Mouse (Mus musculus) forebrain, embryonic 14.5 days (tissue): ENCODE data around the gene Asb14. TPM values are rescaled to one million over a fixed set of nuclear protein-coding genes. Genes with fewer than 3 reads are reported as not detected.
"Not testable (repeated sequence)": the region's sequence is repeated elsewhere in the genome, so short reads cannot be mapped to it uniquely, and the experiment has no call there.

Experiments
- ATAC-seq: fragments of 200-750 bp; cut with Nextera tagmentation; 2 replicates; pipeline ENCODE4 v1.8.0; 2017; ENCODE audit warnings: mild to moderate bottlenecking, moderate library complexity
- DNase-seq: peaks from one replicate; pipeline ENCODE4 v3.0.0-alpha.2; 2015; ENCODE audit warnings: low spot score
- H3K27ac ChIP-seq: fragments of 300-500 bp; sonication (generic); 2 replicates; pipeline ENCODE4 v1.5.1; 2014; ENCODE audit warnings: low read depth, mild to moderate bottlenecking, control low read depth, low read length, moderate library complexity
- H3K27me3 ChIP-seq: fragments of 300-500 bp; sonication (generic); replicated peaks from 2 replicates; pipeline ENCODE4 v1.6.1; 2014; ENCODE audit warnings: low read length, control low read depth, mixed read lengths; ENCODE audit not compliant: control insufficient read depth, insufficient read depth
- H3K36me3 ChIP-seq: fragments of 300-500 bp; sonication (generic); 2 replicates; pipeline ENCODE4 v1.6.1; 2014; ENCODE audit warnings: low read length, control low read depth; ENCODE audit not compliant: control insufficient read depth, insufficient read depth
- H3K4me1 ChIP-seq: fragments of 300-500 bp; sonication (generic); 2 replicates; pipeline ENCODE4 v1.6.1; 2014; ENCODE audit warnings: antibody characterized with exemption, low read length, control low read depth; ENCODE audit not compliant: control insufficient read depth, insufficient read depth
- H3K4me2 ChIP-seq: fragments of 300-500 bp; sonication (generic); 2 replicates; pipeline ENCODE4 v1.6.1; 2014; ENCODE audit warnings: mild to moderate bottlenecking, control low read depth, low read length
- H3K4me3 ChIP-seq: fragments of 300-500 bp; sonication (generic); 2 replicates; pipeline ENCODE4 v1.5.1; 2014; ENCODE audit warnings: low read depth, low read length, control low read depth
- H3K9ac ChIP-seq: fragments of 300-500 bp; sonication (generic); 2 replicates; pipeline ENCODE4 v1.6.1; 2014; ENCODE audit warnings: mild to moderate bottlenecking, low read length, control low read depth, moderate library complexity
- H3K9me3 ChIP-seq: fragments of 300-500 bp; sonication (generic); replicated peaks from 2 replicates; pipeline ENCODE4 v1.6.1; 2016; ENCODE audit warnings: low read length, control low read depth, mixed read lengths; ENCODE audit not compliant: control insufficient read depth
- WGBS: fragments of 180-500 bp; shearing (Covaris S2); extraction: QIAGEN DNeasy Blood & Tissue Kit; methylation state at CpG from one replicate; pipeline ENCODE4 v1.1.7; 2014; 5-methylcytosine and 5-hydroxymethylcytosine counted together
- polyA plus RNA-seq: library from polyadenylated mRNA; unstranded; fragments of >200 nt; fragmentation: Nextera tagmentation; extraction: Ambion mirVana; gene quantifications from 2 replicates; pipeline ENCODE4 v1.2.1, GENCODE M21; 2014

The Asb14 gene
- polyA plus RNA-seq, 1 experiment from 2014 or later = 0.09 TPM

GRCm38 (mm10) chr14:26881700-26882099, 12.7 kb upstream of the Asb14 start:
- no peaks in the 10 kb centered on the region for H3K36me3 ChIP-seq
- ATAC-seq (no peak), DNase-seq (no peak)
- no peaks in the 10 kb centered on the region for H3K9me3 ChIP-seq
- H3K9ac ChIP-seq = no peak overlapping the region
- no peaks in the 10 kb centered on the region for H3K27me3 ChIP-seq
- no peak overlapping the region for H3K4me2 ChIP-seq
- WGBS = 87% methylated on average over 5 of the region's 5 CpGs
- H3K27ac ChIP-seq = no peak overlapping the region
- H3K4me1 ChIP-seq = no peaks in the 10 kb centered on the region
- no peak overlapping the region for H3K4me3 ChIP-seq

GRCm38 (mm10) chr14:26887244-26887643, 7.1 kb upstream of the Asb14 start:
- no peaks in the 10 kb centered on the region for H3K9me3 ChIP-seq
- H3K4me1 ChIP-seq = no peaks in the 10 kb centered on the region
- H3K27me3 ChIP-seq = no peaks in the 10 kb centered on the region
- H3K9ac ChIP-seq = no peak overlapping the region
- H3K4me2 ChIP-seq = no peak overlapping the region
- 57% methylated on average over 3 of the region's 3 CpGs for WGBS
- no peak for DNase-seq
- no peak overlapping the region for H3K4me3 ChIP-seq
- no peaks in the 10 kb centered on the region for H3K36me3 ChIP-seq
- ATAC-seq = no peak
- no peak overlapping the region for H3K27ac ChIP-seq

GRCm38 (mm10) chr14:26890777-26891176, 3.6 kb upstream of the Asb14 start:
- DNase-seq (no peak), ATAC-seq (no peak)
- no peaks in the 10 kb centered on the region for H3K27me3 ChIP-seq
- WGBS = 94% methylated on average over 3 of the region's 3 CpGs
- H3K9me3 ChIP-seq = no peaks in the 10 kb centered on the region
- H3K4me2 ChIP-seq = no peak overlapping the region
- H3K4me1 ChIP-seq = no peaks in the 10 kb centered on the region
- no peak overlapping the region for H3K4me3 ChIP-seq
- H3K36me3 ChIP-seq = no peaks in the 10 kb centered on the region
- H3K27ac ChIP-seq = no peak overlapping the region
- H3K9ac ChIP-seq = no peak overlapping the region

- no peaks in the 10 kb centered on the region for H3K27me3 ChIP-seq
- no peaks in the 10 kb centered on the region for H3K9me3 ChIP-seq
- no peak overlapping the region for H3K4me3 ChIP-seq
- 89% methylated on average over 2 of the region's 2 CpGs for WGBS
- DNase-seq (no peak), ATAC-seq (no peak)
- H3K36me3 ChIP-seq = no peaks in the 10 kb centered on the region
- no peaks in the 10 kb centered on the region for H3K4me1 ChIP-seq
- no peak overlapping the region for H3K9ac ChIP-seq
- no peak overlapping the region for H3K4me2 ChIP-seq
- no peak overlapping the region for H3K27ac ChIP-seq
Measured at GRCm38 (mm10) chr14:26899490-26899889, 5.1 kb downstream of the Asb14 start.

GRCm38 (mm10) chr14:26900893-26901292, 6.5 kb downstream of the Asb14 start:
- no peak overlapping the region for H3K27ac ChIP-seq
- no peaks in the 10 kb centered on the region for H3K36me3 ChIP-seq
- H3K4me2 ChIP-seq = no peak overlapping the region
- DNase-seq (no peak), ATAC-seq (no peak)
- 88% methylated on average over 12 of the region's 12 CpGs for WGBS
- H3K4me1 ChIP-seq = no peaks in the 10 kb centered on the region
- no peaks in the 10 kb centered on the region for H3K9me3 ChIP-seq
- H3K4me3 ChIP-seq = no peak overlapping the region
- no peaks in the 10 kb centered on the region for H3K27me3 ChIP-seq
- H3K9ac ChIP-seq = no peak overlapping the region

GRCm38 (mm10) chr14:26907401-26907800, 13.0 kb downstream of the Asb14 start:
- Histone ChIP-seq H3K4me1 (no peaks in the 10 kb centered on the region), H3K9me3 (no peaks in the 10 kb centered on the region), H3K27me3 (no peaks in the 10 kb centered on the region), H3K4me3 (no peak overlapping the region), H3K27ac (no peak overlapping the region), H3K9ac (no peak overlapping the region), H3K4me2 (no peak overlapping the region), H3K36me3 (no peaks in the 10 kb centered on the region)
- ATAC-seq (no peak), DNase-seq (no peak)
- 87% methylated on average over 4 of the region's 4 CpGs for WGBS

GRCm38 (mm10) chr14:26910461-26910860, 16.1 kb downstream of the Asb14 start:
- not testable (repeated sequence) for H3K9me3 ChIP-seq, H3K27me3 ChIP-seq, H3K4me1 ChIP-seq, H3K4me3 ChIP-seq, H3K36me3 ChIP-seq, DNase-seq, ATAC-seq, H3K9ac ChIP-seq, H3K27ac ChIP-seq, H3K4me2 ChIP-seq
- 46% methylated on average over 9 of the region's 9 CpGs for WGBS

GRCm38 (mm10) chr14:26911201-26911600, 16.8 kb downstream of the Asb14 start:
- H3K4me1 ChIP-seq = no peaks in the 10 kb centered on the region
- WGBS = 59% methylated on average over 6 of the region's 6 CpGs
- H3K9me3 ChIP-seq = no peaks in the 10 kb centered on the region
- H3K4me3 ChIP-seq = no peak overlapping the region
- ATAC-seq (no peak), DNase-seq (no peak)
- no peak overlapping the region for H3K4me2 ChIP-seq
- no peaks in the 10 kb centered on the region for H3K36me3 ChIP-seq
- no peak overlapping the region for H3K27ac ChIP-seq
- no peak overlapping the region for H3K9ac ChIP-seq
- H3K27me3 ChIP-seq = no peaks in the 10 kb centered on the region

- no peak for DNase-seq
- Histone ChIP-seq H3K4me3 (no peak overlapping the region), H3K27ac (no peak overlapping the region), H3K4me2 (no peak overlapping the region), H3K36me3 (no peaks in the 10 kb centered on the region), H3K9me3 (no peaks in the 10 kb centered on the region), H3K4me1 (no peaks in the 10 kb centered on the region), H3K9ac (no peak overlapping the region), H3K27me3 (no peaks in the 10 kb centered on the region)
- WGBS = 93% methylated on average over 13 of the region's 13 CpGs
- no peak for ATAC-seq
Measured at GRCm38 (mm10) chr14:26911826-26912225, 17.5 kb downstream of the Asb14 start.
